Mouse (Mus musculus) adrenal gland (tissue): ENCODE data around the gene Ankrd54.

Experiments
- intact Hi-C: fragments of 180-260 bp; cut with DNase I; formaldehyde crosslinking; loops from one replicate; pipeline ENCODE4 v1.15.1; 2025

Ankrd54 gene

GRCm38 (mm10) chr15:79079567-79079966 is 16.9 kb upstream of the Ankrd54 start:
- intact Hi-C loops = no loop called here

- intact Hi-C loops = no loop called here
Measured at GRCm38 (mm10) chr15:79075658-79076365, 13.1 kb upstream of the Ankrd54 start.

GRCm38 (mm10) chr15:79074913-79075532 is 12.3 kb upstream of the Ankrd54 start, which contains the start of gene Eif3l:
TSS of gene Eif3l (plus strand) at chr15:79075179.
- intact Hi-C loops = loop anchor here (5.0 kb wide), 1 partner anchor 38 kb away; no protein-coding TSS in a partner anchor

- intact Hi-C loops = loop anchor here (5.0 kb wide), 1 partner anchor 37 kb away; no protein-coding TSS in a partner anchor
Measured at GRCm38 (mm10) chr15:79074446-79074845, 11.8 kb upstream of the Ankrd54 start.

- intact Hi-C loops = loop anchor here (5.0 kb wide), 1 partner anchor 36 kb away; no protein-coding TSS in a partner anchor
Measured at GRCm38 (mm10) chr15:79073752-79074151, 11.1 kb upstream of the Ankrd54 start.

GRCm38 (mm10) chr15:79071117-79072039 is 8.7 kb upstream of the Ankrd54 start:
- intact Hi-C loops = loop anchor here (5.0 kb wide), 1 partner anchor 34 kb away; no protein-coding TSS in a partner anchor

GRCm38 (mm10) chr15:79068416-79068815 is 5.7 kb upstream of the Ankrd54 start:
- intact Hi-C loops = no loop called here

- intact Hi-C loops = no loop called here
Measured at GRCm38 (mm10) chr15:79067631-79068030, 4.9 kb upstream of the Ankrd54 start.

- intact Hi-C loops = no loop called here
Measured at GRCm38 (mm10) chr15:79066276-79066675, 3.6 kb upstream of the Ankrd54 start.

- intact Hi-C loops = no loop called here
Measured at GRCm38 (mm10) chr15:79065086-79065770, 2.5 kb upstream of the Ankrd54 start.

- intact Hi-C loops = no loop called here
Measured at GRCm38 (mm10) chr15:79063160-79063740, 557 bp upstream of the Ankrd54 start.

GRCm38 (mm10) chr15:79060887-79061565 is 1.7 kb downstream of the Ankrd54 start:
- intact Hi-C loops = no loop called here

GRCm38 (mm10) chr15:79057850-79058249 is 4.8 kb downstream of the Ankrd54 start:
- intact Hi-C loops = no loop called here

- intact Hi-C loops = no loop called here
Measured at GRCm38 (mm10) chr15:79056601-79057000, 6.1 kb downstream of the Ankrd54 start.

- intact Hi-C loops = no loop called here
Measured at GRCm38 (mm10) chr15:79052366-79052765, 10.3 kb downstream of the Ankrd54 start.

- intact Hi-C loops = no loop called here
Measured at GRCm38 (mm10) chr15:79051461-79052360, 11.0 kb downstream of the Ankrd54 start.

- intact Hi-C loops = no loop called here
Measured at GRCm38 (mm10) chr15:79050964-79051363, 11.7 kb downstream of the Ankrd54 start.

- intact Hi-C loops = no loop called here
Measured at GRCm38 (mm10) chr15:79050160-79050845, 12.4 kb downstream of the Ankrd54 start.
